Mouse (Mus musculus) neural tube, embryonic 12.5 days (tissue): ENCODE data around the gene Abca3. TPM values are rescaled to one million over a fixed set of nuclear protein-coding genes. Genes with fewer than 3 reads are reported as not detected.
"Not testable (repeated sequence)": the region's sequence is repeated elsewhere in the genome, so short reads cannot be mapped to it uniquely, and the experiment has no call there.

ENCODE experiments used
- ATAC-seq: fragments of 200-750 bp; cut with Nextera tagmentation; 2 replicates; pipeline ENCODE4 v1.8.0; 2017; ENCODE audit warnings: low read depth, mild to moderate bottlenecking, moderate TSS enrichment, moderate library complexity; ENCODE audit not compliant: low FRiP score
- H3K27ac ChIP-seq: fragments of 300-500 bp; sonication (generic); 2 replicates; pipeline ENCODE4 v1.5.1; 2016
- H3K27me3 ChIP-seq: fragments of 300-500 bp; sonication (generic); replicated peaks from 2 replicates; pipeline ENCODE4 v1.6.1; 2016; ENCODE audit warnings: mild to moderate bottlenecking
- H3K36me3 ChIP-seq: fragments of 300-500 bp; sonication (generic); 2 replicates; pipeline ENCODE4 v1.6.1; 2016; ENCODE audit warnings: mild to moderate bottlenecking
- H3K4me1 ChIP-seq: fragments of 300-500 bp; sonication (generic); 2 replicates; pipeline ENCODE4 v1.6.1; 2016
- H3K4me2 ChIP-seq: fragments of 300-500 bp; sonication (generic); replicated peaks from 2 replicates; pipeline ENCODE4 v1.6.1; 2016; ENCODE audit warnings: mild to moderate bottlenecking
- H3K4me3 ChIP-seq: fragments of 300-500 bp; sonication (generic); 2 replicates; pipeline ENCODE4 v1.5.1; 2016
- H3K9ac ChIP-seq: fragments of 300-500 bp; sonication (generic); 2 replicates; pipeline ENCODE4 v1.6.1; 2016; ENCODE audit warnings: mild to moderate bottlenecking
- H3K9me3 ChIP-seq: fragments of 300-500 bp; sonication (generic); 2 replicates; pipeline ENCODE4 v1.6.1; 2016; ENCODE audit warnings: mild to moderate bottlenecking
- WGBS: fragments of 180-500 bp; shearing (Covaris S2); methylation state at CpG from one replicate; pipeline ENCODE4 v1.1.7; 2016; 5-methylcytosine and 5-hydroxymethylcytosine counted together
- microRNA-seq: library from miRNA; unstranded; fragments of <30 nt; microRNA quantifications from one replicate; pipeline ENCODE4, GENCODE M21; 2017
- polyA plus RNA-seq: library from polyadenylated mRNA; unstranded; fragments of >200 nt; fragmentation: Nextera tagmentation; extraction: Ambion mirVana; gene quantifications from 2 replicates; pipeline ENCODE4 v1.2.1, GENCODE M21; 2016

The Abca3 gene
- polyA plus RNA-seq, 1 experiment from 2014 or later = 25.8 TPM

DNA sequence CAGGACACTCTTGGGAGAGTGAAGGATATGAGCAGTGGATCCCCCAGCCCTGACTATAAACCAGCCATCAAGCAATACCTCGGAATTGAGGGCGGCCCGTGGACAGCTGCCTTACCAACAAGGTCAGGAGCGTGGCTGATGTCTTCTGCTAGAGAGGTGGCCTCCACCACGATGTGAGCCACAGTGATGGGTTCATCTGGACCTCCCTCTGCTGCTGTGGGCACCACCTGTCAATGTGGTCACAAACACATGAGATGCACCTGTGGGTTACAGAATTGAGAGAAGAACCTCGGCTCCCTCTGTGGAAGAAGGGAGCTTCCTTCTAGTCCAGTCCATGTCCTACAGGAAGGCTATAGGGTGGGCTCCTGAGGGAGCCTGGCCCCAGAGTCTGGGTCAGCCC is 97.8 kb downstream of the Abca3 start:
- H3K9me3 ChIP-seq = no peaks in the 10 kb centered on the region
- H3K4me3 ChIP-seq = no peak overlapping the region
- H3K4me2 ChIP-seq = no peak overlapping the region
- no peaks in the 10 kb centered on the region for H3K27me3 ChIP-seq
- H3K9ac ChIP-seq = no peak overlapping the region
- 94% methylated on average over 6 of the region's 6 CpGs for WGBS
- H3K4me1 ChIP-seq = peaks cover 12% of the 10 kb centered on the region
- H3K27ac ChIP-seq = no peak overlapping the region
- no peak for ATAC-seq
- peaks cover 71% of the 10 kb centered on the region for H3K36me3 ChIP-seq

DNA sequence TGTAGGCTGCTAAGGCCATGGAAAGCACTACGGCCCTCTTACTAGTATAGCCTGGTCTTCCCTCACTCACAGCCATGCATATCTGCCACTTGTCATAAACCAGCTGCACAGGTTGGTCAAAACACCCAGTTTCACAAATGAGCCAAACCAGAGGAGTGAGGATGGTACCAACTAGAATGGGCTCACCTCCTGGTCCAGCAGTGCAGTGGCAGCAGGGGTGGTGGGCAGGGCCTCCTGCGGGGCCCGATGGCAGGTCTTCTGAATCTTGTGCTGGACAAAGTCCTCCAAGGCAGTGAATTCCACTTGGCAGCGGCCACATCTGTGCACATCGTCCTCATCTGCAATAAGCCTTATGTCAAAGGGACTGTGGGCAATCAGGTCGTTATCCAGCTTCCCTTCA is 99.5 kb downstream of the Abca3 start:
- Histone ChIP-seq H3K4me1 (peaks cover 13% of the 10 kb centered on the region), H3K9me3 (no peaks in the 10 kb centered on the region), H3K9ac (no peak overlapping the region), H3K4me2 (no peak overlapping the region), H3K27ac (no peak overlapping the region), H3K36me3 (peaks cover 53% of the 10 kb centered on the region), H3K4me3 (no peak overlapping the region), H3K27me3 (no peaks in the 10 kb centered on the region)
- no peak for ATAC-seq
- WGBS = 95% methylated on average over 6 of the region's 6 CpGs

DNA sequence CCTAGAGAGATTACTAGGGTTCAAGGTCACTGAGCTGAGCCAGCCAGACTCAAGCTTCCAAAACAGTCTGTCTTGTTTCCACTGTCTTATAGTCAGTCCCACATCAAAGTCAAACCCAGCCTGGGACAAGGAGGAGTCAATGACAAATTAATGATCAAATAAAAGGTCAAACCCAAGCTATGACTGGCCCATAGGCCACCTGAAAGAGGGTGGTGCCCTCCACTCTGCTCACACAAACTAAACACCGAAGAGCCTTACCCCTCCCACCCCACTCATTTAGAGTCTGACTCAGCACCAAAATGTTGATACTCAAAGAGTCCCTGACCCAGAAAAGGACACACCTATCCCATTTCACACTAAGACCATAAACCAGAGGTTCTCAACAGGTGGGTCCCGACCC is 101.6 kb downstream of the Abca3 start:
- Histone ChIP-seq H3K4me3 (no peak overlapping the region), H3K27me3 (no peaks in the 10 kb centered on the region), H3K9me3 (no peaks in the 10 kb centered on the region), H3K9ac (no peak overlapping the region), H3K36me3 (peaks cover 32% of the 10 kb centered on the region), H3K27ac (no peak overlapping the region), H3K4me2 (peak overlapping the region; percentile 86), H3K4me1 (peaks cover 13% of the 10 kb centered on the region)
- no peak for ATAC-seq
- 92% methylated on average over 2 of the region's 2 CpGs for whole genome bisulfite sequencing

DNA sequence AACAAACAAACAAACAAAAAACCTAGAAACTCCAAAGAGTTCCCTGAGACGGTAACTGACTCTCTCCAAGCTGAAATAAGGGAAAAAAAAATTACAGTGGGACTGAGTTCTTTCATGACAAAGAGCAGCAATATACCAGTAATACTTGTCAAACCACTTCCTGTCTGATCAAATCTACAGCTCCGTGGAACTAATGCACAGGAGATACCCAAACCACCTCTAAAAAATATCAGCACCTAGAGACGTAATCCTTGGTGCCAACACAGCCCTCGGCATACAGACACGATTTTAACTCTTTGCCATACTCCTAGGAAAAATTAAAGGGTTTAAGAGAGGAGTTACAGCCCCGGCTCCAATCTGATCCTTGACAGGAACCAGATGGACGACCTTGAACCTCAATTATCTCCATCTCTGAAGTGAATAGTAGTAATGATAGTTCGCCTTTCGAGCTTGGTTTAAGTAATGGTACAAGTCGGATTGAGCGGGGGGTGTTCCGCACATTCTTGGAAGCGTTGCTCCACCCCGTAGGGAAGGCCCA is 102.5 kb downstream of the Abca3 start:
- 10% methylated on average over 14 of the region's 14 CpGs for WGBS

DNA sequence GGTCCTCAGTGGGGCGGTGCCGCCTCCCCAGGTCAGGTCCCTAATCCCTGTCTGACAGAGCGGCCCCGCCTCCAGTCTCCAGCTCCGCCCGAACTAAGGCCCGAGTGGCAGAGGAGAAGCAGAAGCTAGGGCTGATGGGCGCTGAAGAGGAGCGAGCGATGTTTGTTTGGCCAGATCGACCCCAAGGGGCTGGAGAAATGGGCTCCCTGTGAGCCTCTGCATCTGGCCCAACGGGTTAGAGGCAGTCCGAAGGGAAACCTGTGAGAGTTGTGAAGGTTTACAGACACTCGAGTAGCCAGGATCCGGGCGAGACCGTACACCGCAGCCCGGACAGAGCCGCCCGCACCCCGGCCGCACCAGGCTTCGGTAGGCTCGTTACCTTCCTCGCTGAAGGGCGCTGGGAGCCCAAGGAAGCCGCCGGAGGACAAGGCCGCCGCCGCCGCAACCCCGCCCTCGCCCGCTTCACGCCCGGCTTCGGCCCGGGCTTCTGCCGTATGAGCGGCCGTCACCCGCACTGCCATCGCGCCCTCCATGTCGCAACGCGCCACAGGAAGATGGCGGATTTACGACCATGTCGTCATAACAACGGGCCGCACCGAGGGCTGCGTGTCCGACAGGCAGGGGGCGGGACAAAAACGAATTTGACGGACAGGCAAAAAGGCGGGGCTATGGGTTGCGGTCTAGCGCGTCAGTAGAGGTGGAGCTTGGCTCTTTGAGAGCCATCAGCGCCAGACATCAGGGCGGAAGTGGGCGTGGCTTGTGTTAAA is 103.2 kb downstream of the Abca3 start:
- Histone ChIP-seq H3K4me2 (peak overlapping the region; percentile 86), H3K9me3 (no peaks in the 10 kb centered on the region), H3K4me3 (peak overlapping the region; percentile 77), H3K4me1 (peaks cover 13% of the 10 kb centered on the region), H3K27me3 (no peaks in the 10 kb centered on the region), H3K27ac (peak overlapping the region; percentile 81), H3K36me3 (peaks cover 16% of the 10 kb centered on the region), H3K9ac (peak overlapping the region; percentile 81)
- under 1% methylated on average over 67 of the region's 67 CpGs for WGBS
- ATAC-seq = peak; percentile 94

More for the DNA sequence above, 102.5 kb downstream of the Abca3 start:
- Histone ChIP-seq H3K27ac (peak overlapping the region; percentile 81; the same call in 1 of the 2 replicates), H3K36me3 (peaks cover 23% of the 10 kb centered on the region), H3K9me3 (no peaks in the 10 kb centered on the region), H3K4me2 (peak overlapping the region; percentile 86), H3K4me3 (peak overlapping the region; percentile 77), H3K4me1 (peaks cover 13% of the 10 kb centered on the region), H3K27me3 (no peaks in the 10 kb centered on the region), H3K9ac (peak overlapping the region; percentile 81)
- no peak for ATAC-seq

DNA sequence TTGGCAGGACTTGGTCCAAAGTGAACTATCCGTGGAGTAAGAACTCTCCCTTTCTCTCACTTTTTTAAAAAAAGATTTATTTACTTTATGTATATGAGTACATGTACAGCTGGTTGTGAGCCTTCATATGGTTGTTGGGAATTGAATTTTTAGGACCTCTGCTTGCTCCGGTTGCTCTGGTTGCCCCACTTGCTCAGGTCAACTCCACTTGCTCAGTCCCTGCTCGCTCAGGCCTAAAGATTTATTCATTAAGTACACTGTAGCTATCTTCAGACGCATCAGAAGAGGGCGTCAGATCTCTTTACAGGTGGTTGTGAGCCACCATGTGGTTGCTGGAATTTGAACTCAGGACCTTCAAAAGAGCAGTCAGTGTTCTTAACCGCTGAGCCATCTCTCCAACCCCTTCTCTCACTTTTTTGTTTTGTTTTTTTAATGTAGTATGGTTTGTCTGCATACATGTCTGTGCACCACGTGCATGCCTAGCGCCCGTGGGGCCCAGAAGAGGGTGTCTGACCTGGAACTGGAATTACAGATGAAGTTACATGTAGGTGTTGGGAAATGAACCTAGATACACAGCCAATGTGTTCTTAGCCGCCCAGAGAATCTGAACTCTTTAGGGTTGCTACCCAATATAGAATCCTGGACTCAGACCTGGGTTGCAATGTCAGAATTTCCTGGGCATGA is 103.9 kb downstream of the Abca3 start:
- peaks cover 13% of the 10 kb centered on the region for H3K4me1 ChIP-seq
- H3K36me3 ChIP-seq = peaks cover 12% of the 10 kb centered on the region
- H3K27ac ChIP-seq, H3K4me3 ChIP-seq, H3K9ac ChIP-seq, H3K27me3 ChIP-seq, H3K9me3 ChIP-seq: not testable (repeated sequence)
- 0 out of 2 replicates have a peak, but pooled peaks have one; percentile 10 for ATAC-seq
- WGBS = 56% methylated on average over 10 of the region's 10 CpGs
- peak overlapping the region; percentile 86 for H3K4me2 ChIP-seq

Small RNAs within 50 kb of the gene (microRNA-seq; reads per million reads assigned to microRNA genes)
- not detected for gene Gm24427

Other genes with a start within 250 kb of the Abca3 start
- 53.4 and 58.4 TPM in 2 replicates for gene Pdpk1, start 201.0 kb upstream of the Abca3 start, polyA plus RNA-seq
- gene Amdhd2, start 188.2 kb upstream of the Abca3 start, polyA plus RNA-seq = 36.0 and 41.2 TPM in 2 replicates
- gene Atp6v0c, start 182.2 kb upstream of the Abca3 start, polyA plus RNA-seq = 671 and 684 TPM in 2 replicates
- 12.4 and 13.0 TPM in 2 replicates for gene Tbc1d24, start 146.4 kb upstream of the Abca3 start, polyA plus RNA-seq
- 9.0 and 10.6 TPM in 2 replicates for gene Ntn3, start 142.4 kb upstream of the Abca3 start, polyA plus RNA-seq
- gene Tedc2, start 131.1 kb upstream of the Abca3 start, polyA plus RNA-seq = 13.5 and 14.2 TPM in 2 replicates
- gene Ccnf, start 100.5 kb upstream of the Abca3 start, polyA plus RNA-seq = 53.5 and 54.8 TPM in 2 replicates
- gene Abca17, start 882 bp upstream of the Abca3 start, polyA plus RNA-seq = 0.13 and 0.22 TPM in 2 replicates
- 333 and 341 TPM in 2 replicates for gene Rnps1, start 62.6 kb downstream of the Abca3 start, polyA plus RNA-seq
- 58.0 and 67.9 TPM in 2 replicates for gene Eci1, start 74.7 kb downstream of the Abca3 start, polyA plus RNA-seq
- 3.4 and 4.4 TPM in 2 replicates for gene Dnase1l2, start 91.2 kb downstream of the Abca3 start, polyA plus RNA-seq
- gene E4f1, start 118.4 kb downstream of the Abca3 start, polyA plus RNA-seq = 37.9 and 38.5 TPM in 2 replicates
- gene Pgp, start 118.4 kb downstream of the Abca3 start, polyA plus RNA-seq = 58.6 and 62.7 TPM in 2 replicates
- 0.28 TPM in 2 replicates for gene Bricd5, start 121.9 kb downstream of the Abca3 start, polyA plus RNA-seq
- 33.8 and 34.9 TPM in 2 replicates for gene Mlst8, start 127.1 kb downstream of the Abca3 start, polyA plus RNA-seq
- 23.2 and 25.4 TPM in 2 replicates for gene Caskin1, start 136.7 kb downstream of the Abca3 start, polyA plus RNA-seq
- 83.4 and 84.0 TPM in 2 replicates for gene Traf7, start 176.0 kb downstream of the Abca3 start, polyA plus RNA-seq
- gene Rab26, start 182.3 kb downstream of the Abca3 start, polyA plus RNA-seq = 1.6 and 2.2 TPM in 2 replicates
- 23.0 and 26.5 TPM in 2 replicates for gene Pkd1, start 197.9 kb downstream of the Abca3 start, polyA plus RNA-seq